Mouse (Mus musculus) kidney, adult 9 months (tissue): ENCODE measurements around the gene Dnm3.

Source experiments
- DNase-seq: peaks from one replicate; pipeline ENCODE4 v3.0.0; 2022

The Dnm3 gene

DNA sequence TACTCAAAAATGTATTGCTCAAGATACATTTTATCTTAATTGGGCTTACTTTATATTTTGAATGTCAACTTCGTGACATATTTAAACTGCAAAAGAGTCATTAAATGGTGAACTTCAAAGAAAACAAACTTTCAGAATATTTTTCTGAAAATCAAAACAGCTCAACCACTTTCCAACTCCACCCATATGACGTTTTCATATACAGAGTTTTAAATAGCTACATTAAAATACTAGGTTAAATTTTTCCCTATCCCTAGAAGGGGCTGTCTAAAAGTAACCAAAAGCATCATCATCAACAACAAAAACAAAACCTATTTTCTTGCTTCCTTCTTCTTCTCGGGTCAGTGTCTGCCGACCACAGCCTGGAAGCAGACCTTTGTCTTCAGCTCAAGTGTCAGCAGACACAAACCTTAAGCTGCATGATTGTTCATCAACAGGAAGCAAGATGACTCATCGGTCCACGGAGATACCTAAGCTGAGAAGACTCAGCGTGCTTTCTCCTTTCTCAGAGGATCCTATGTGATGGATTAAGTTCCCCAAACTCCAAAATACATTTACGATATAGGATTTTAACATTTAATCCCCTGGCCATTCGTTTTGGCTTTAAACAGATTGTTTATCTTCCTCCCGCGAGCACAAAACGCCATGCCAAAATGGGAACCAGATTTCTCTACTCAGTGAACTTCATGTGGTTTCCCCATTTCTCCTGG lies 270.7 kb downstream of the Dnm3 start:
- peak; percentile 29 for DNase-seq

DNA sequence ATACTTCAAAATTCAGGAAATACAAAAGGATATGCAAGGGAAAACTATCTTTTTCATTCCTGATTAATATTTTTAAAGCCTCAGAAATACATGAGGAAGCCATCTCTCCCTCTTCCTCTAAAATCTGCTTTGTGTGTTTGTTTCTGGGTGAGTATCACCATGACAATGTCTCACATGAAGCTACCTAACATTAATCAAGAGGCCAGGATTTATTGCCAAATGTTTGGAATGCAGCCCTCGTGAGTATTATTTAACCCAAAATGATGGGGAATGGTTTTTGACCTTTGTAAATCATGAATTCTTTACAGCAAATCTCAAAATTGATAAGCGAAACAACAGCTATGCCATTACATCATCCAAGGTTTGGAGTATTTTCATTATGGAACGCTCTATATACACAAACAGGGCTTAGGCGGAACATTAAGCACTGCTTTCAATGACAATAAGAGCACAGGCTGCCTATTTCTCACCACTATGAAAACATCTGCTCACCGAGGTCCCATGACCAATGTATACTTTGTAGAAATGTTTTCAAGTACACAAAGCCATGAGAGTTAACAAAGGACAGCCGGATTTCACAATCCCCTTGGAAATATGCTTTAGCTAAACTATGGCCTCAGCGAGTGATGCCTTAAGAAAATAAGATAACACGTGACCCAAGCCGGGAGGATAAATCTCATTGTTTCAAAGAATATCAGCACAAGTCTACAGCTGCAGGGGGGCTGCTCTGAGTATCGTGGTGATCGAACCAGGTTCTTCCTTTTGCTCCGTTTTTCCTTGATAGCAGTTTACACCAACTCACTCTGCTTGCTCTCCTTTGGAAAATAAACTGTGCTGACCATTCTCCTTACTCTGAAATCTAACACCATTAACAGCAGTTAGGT lies 275.1 kb downstream of the Dnm3 start:
- no peak for DNase-seq

DNA sequence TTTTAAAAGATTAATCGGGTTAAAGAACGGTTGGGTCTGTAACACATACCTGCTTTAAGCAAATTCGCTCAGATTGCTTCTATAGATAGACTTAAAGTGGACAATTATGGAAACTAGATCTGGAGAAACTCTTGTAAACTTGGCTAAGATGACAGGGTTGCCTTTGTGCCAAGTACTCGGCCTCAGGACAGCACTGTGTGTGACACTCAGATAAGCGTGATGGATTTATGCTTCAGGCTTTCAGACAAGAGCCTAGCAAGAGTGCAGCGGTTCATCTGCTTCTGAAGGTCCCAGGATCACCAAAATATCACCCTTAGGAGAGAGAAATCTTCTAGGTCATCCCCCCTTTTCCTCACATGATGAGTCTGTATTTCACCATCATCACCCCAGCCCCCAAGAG lies 277.4 kb downstream of the Dnm3 start:
- no peak for DNase-seq

DNA sequence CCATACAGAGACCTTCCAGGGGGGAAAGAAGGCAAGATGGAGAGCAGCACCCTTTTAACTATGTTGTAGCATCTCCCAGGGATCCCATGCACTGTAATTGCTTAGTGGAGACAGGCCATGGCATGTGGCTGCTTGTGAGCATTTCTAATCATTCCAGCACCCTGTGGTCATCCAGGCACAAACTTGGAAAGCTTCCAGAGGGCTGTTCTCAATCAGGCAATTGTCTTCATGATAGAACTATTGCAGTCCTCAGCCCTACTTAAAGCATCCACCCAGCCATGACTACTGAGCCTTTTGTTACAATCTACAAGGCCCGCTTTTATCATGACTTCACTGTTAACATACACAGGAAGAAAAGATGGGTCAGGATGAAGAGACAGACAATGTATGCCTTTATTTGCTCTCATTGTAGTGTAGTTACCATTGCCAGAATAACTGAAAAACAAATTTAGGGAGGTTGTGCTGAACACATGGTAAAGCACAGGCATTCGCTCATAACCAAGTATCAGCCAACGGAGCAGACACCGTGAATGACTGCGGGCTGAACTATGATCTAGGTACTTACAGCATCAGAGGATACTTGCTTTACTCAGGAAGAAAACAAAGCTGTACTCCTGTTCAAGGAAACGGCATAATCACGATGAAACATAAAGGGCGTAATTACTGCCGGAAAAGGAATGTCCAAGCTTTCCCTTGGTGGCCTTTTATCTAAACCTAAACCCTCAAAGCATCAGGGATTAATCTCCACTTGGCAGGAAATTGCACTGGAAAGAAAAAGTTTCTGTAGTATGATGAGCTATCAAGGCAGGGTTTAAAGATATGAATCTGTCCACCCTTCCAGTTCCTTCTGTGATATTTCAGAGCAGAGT lies 280.8 kb downstream of the Dnm3 start:
- no peak for DNase-seq

DNA sequence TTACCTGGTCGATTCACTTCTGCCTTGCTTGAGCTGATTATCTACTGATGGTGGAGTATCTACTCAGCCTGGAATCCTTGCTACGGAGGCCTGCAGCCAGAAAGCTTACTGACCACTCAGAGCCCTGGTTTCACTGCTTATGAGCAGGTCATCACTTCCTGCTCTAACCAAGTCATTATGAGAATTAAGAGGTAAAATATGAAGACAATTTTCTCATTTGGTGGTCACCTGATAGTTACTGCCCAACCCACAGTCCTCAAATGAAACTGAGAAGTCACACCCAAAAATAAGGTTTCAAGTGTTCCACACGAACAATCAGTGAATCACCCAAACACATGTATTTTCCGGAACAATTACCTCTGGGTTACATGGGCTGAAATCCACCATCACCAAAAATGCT lies 289.1 kb downstream of the Dnm3 start:
- DNase-seq, result no peak

DNA sequence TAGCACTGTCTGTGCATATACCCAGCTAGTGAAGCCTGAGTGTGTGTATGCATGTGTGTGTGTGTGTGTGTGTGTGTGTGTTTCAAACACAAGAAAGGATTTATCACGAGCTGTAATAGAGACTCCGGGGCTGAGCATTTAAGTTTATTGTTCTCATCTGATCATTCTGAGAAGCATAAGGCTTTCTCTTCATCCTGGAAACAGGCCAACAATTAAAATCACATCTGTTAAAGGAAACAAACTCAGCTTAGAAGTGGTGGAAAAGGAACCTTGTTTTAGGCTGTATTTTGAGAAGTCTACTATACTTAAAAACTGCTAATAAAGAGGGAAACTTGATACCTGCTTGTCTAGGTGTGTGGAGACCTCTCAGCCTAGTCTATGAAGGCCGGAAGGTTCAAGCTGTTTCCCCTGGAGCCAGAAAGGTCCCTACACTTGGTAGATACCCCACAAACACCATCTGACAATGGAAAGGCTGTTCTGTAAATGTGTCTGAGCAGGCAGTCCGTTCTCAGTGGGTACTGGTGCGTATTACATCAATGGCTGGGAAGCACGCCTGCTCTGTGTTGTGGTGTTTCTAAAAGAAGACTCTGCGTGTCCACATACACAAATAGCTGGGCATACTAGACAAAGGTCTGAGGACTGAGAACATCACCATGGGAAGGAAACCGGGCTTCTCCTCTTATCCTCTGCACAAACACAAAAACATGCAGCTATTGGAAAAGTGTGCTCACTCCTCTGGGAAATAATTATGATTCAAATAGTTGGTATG lies 290.3 kb downstream of the Dnm3 start:
- DNase-seq, result no peak

DNA sequence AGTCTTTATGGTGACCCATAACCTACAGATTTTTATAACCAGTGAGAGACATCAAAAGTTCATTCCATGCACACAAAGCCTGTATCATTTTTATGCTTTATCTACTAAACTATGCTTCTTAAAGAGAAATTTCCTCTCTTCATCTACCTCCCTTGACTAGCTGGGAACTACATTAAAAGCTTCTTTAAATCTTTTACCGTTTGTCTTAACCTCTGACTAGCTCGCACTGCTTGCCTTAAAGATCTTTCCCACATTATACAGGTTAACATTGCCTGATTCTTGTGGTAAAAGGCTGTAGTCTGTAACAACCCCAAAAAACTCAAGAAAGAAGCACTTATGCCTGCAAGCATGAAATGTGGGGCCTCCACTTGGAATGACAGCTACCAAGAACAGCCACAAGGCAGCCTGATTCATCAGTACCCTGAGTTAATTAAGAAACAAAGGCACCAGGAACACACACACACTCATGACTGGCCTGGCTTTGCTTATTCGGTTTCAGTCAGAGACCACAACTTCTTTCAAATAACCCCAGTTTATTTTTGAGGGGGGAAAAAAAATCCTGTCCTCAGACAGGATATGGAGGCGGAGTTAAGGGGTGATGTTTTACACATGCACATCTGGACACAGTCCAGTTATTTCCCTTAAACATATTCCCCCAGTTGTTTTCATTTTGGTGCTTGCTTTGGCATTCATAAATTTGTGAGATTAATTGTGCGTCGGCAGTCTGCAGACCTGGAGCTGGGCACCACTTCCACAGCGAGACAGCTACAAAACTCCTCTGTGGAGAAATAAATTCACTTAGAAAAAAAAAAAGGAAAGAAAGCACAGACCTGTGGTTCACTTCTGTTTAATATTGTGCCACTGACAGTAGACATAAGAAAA lies 291.1 kb downstream of the Dnm3 start:
- peak; percentile 27 for DNase-seq

DNA sequence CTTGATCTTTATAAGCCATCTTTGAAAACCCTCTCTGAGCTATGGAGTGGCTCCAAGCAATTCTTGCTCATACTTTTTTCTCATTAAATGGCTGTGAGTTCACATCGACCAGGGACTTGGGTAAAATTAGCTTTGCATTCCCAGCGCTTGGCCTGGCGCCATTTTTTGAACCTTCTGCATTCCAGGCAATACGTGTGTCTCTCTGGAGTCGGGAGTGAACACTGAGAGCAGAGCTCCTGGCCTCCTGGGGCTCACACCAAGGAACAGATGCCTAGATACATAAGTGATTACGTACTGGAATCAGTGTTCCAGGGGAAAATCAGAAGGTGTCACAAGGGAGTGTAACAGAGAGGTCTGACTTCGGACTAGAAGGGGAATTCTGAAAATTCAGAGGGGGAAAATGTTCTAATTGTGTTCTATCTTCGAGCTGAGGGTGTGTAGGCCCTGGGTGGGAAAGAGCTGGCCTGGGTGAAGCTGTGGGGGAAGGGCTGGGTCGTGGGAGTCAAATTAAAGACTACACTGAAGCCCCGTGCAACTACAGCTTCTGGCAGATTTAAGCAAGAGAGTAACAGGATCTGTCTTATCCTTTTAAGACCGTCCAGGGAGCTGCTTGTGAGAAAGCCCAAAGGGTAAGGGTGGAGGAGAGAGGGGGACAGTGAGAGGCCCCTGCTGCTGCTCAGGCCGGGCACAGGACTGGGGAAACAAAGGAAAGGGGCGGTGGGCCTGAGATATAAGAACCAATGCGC lies 293.7 kb downstream of the Dnm3 start:
- DNase-seq, result peak; percentile 40

DNA sequence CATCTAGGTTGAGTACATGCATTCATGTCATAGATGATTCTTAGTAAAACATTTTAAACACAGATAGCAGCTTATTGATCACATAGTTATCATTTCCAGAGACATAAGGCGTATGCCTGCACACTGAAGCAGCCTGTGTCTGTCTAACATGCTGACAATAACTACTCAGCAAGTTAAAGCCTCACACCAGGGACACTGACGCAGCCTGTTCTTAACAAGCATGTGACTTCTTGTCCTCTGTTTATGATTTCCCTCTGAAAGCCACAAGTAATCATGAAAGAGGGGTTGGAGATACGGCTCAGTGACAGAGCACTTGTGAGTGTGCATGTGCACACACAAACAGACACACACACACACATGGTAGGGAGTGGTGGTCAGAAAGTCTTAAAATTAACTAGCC lies 294.4 kb downstream of the Dnm3 start:
- no peak for DNase-seq

DNA sequence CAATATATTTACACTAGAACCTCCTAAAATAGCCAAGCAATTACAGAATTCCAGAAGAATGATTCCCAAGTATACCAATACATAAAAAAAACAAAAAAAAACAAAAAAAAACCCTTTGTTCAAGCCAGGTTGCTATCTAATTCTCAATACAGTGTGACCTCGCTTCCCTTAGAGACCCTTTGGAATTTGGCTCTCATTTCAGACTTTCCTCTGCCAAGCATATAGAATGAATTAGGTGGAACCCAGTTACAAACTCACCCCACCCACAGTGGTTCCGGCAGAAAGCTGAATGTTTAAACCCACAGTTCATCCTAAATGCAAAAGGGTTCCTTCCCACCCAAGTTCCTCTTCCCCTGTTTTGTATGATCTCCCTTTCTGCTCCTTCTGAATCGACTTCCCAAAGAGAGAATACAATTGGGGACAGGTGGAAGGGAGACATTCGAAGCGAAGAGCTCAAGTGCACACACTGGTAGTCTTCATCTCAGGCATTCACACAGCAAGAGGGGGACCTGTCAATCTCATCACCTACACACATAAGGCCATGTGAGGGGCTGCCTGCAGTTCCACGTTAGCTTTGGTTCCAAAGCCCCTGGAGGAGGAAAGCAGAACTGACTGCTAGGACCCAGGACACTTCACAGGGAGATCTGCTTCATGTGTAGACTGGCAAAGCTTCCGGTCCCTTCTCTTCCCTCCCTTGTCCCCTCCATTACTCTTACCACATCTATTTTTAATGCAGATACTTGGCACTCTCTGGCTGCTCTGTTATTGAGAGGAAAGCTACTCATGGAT lies 296.5 kb downstream of the Dnm3 start:
- no peak for DNase-seq

DNA sequence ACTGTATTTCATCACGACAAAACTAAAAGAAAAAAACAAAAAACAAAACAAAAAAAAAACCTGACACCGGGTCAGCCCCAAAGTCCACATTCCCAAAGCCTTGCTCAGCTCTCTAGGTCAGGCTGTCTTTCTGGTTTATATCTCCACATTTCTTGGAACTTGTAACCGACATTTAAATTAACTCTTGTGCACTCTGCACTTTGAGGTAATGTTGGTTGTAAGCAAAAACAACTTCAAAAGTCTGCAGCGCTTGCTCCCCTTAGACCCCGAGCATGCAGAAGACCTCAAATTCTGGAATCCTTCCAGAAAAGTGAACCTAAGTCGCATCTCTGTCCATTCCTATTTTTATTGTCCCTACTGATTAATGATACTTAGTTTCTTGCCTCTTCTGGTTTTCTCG lies 297.4 kb downstream of the Dnm3 start:
- DNase-seq, result peak; percentile 34

DNA sequence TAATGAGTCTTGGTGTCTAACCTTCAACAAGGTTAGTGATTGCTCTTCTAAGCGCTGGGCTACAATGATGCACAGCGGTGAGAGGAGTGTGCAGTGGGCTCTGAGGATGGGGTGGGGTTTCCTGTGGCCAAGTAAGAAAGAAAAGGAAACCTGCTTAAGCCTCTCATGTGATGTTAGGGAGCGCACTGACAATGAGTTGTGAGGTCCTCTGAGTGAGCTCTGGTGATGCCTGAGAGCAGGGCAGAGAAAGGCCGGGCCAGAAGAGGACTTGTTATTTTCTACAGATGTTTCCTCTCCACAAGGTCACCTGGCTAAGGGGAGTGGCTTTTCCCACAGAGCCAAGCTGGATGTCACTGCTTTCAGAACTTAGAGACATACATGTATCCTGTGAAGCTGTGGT lies 298.4 kb downstream of the Dnm3 start:
- no peak for DNase-seq

DNA sequence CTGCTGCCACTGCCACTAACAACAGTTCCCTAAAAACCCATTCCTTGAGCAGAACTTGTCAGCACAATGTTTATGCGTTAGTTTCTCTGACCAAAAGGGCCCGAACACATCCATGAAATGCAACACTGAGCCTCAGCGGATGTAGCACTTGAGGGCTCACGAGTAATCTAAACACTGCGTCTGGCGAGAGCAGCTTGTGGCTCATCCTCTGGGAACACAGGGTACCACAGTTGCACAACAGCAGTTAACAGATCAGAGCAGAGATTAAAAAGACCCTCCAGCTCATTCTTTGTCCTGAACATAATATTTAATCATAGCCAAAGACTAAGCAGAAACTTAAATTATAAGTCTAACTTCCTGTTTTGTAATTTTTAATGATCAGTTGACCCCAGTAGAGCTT lies 305.0 kb downstream of the Dnm3 start:
- DNase-seq, result no peak

DNA sequence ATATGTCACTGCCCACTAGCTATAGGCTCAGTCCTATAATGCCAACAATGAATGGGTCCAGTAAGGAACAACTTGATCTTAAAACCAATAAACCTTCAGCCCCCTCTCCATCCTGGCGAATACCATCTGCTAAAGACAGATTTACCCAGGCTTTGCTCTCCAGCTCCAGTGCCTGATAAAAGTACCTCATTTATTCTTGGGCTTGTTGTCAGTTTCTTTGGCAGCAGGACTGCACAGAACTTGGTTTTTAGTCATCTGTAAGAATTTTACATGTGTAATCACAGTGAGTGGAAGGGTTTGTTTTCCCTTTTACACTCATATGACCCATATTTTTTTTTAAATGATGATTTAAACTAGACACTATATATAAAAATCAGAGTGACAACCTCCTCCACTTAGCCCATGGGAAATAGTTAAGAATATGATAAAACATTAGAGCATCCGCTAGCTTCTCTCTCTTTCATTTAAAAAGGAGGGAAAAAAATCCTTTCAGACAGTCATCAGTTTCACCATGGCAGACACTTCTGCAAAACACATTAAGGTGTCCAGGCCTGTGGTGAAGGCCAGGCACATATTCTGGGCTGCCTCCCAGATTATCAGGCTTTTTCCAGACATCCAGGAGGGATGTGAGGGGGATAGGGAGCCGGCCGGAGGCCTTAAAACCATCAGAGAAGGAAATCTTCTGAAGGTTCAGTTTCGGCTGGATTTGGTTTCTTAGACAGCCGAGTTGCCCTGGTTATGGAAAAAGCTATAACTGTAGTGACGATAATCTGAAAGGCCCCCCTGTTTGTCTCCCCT lies 313.9 kb downstream of the Dnm3 start:
- no peak for DNase-seq

DNA sequence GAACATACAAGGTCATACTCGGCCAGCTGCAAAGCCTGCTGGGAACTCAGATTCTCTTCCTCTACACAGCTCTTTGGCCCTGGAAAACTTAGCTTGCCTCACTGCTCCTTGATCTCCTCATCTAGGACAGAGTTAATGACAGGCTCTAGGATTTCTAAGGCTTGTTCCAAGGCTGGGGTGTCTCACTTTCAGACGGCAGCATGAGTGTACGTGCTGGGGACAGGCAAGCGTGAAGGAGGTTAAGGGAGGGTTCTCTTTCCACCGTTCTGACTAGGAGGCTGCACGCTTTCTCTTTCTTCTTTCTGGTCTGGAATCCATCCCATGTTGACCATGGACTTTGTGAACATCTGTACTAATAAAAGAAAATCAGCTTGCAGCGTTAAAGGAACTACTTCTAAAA lies 315.2 kb downstream of the Dnm3 start:
- DNase-seq, result no peak

DNA sequence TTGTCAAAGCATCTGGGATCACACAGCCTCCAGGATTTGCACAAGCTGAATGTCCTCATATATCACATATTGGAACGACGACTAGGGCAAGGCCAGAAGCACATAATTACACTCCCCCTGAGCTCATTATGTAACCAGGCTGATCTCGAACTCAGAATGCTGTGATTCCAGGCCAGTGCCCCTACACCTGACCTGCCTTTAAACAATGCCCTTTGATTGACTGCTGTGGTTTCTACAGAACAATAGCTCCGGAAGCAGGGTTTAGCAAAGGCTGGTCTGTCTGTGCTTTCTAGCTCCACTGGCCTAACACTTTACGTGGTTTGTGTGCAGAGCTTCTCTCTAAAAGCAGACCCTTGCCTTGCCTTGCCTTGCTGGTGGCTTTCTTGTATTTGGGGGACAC lies 315.6 kb downstream of the Dnm3 start:
- DNase-seq, result no peak

DNA sequence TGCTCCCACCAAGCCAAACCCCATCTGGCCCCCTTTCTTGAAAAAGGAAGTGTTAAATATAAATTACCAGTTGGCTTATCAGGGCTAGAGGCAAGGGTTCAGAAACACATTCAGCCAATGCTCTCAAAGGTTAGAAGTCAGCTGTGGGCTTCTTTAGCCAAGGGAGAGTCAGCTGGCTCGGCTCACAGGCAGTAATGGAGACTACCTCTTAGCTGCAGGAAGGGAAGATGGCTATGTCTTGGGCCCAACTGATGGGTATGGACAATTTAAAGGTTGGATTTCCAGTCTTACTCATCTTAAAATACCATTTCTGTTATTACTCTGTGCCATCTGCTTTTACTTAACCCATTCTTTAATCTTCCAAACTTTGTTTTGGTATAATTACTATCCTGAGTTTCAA lies 317.1 kb downstream of the Dnm3 start:
- peak; percentile 6 for DNase-seq

DNA sequence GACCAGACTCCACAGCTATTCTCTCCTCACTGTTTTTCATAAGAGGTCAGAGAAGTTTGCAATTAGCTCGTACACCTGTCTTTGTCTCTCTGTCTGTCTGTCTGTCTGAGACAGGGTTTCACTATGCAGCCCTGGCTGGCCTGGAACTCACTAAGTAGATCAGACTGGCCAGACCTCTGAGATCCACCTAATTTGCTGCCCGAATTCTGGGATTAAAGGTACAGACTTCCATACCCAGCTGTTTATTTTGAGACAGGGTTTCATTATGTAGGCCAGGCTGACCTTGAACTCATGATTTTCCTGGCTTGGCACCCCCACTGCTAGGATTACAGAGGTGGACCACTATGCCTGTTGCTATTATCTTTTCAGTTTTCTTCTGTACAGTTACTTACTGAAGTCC lies 319.3 kb downstream of the Dnm3 start:
- no peak for DNase-seq

DNA sequence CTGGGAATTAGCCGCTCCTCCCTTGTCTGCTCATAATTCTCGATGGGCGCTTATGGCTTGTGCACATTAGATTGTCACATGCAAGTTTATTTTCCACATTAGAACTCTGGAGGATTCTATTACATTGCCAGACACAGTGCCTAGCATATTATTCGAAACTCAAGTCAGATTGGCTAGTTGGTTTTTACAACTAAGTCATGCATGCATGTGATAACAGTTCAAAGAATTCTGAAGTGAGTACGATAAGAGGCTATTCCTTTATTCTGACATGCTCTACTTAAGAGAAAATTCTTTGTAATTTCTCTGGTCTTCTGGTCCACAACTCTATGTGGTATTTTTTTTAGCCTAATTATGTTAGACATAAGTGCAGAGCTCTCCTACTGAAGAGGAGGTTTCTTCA lies 320.2 kb downstream of the Dnm3 start:
- DNase-seq, result no peak
